Comparison of ENCODE assay signal across 9 mouse cellular contexts in the genomic region with DNA sequence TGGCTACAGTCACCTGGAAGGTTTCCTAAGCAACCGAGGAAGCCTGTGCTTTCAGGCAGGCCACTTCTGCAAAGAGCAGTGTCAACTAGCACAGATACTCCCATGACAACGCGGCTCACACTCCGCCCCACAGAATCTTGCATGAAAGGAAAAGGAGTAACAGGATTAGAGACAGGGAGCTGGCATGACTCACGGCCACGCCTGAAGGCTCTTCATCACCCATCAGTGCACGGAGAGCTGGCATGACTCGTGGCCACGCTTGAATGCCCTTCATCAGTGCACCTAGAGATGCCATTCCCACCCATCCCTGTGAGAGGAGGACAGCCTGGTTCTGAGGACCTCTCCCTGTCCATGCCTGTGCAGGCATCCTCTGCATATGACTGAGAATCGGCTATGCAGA. TPM values are rescaled to one million over a fixed set of nuclear protein-coding genes. Genes with fewer than 3 reads are reported as not detected.
DNase-seq lines count a peak whose midpoint lies in the region; TF ChIP-seq lines count a peak whose summit lies in the region.
"Had no signal": no experiment of that assay in that cellular context is flagged by ENCODE, and none has a peak within 500 bp of the region (broad histone marks: within the 10 kb centered on the region; RNA-seq: fewer than 3 reads in every experiment).

No protein-coding gene starts in this region.

- H3K79me2 ChIP-seq in C2C12 (ENCODE audit: control insufficient read depth, insufficient read depth) = no peaks in the 10 kb centered on the region

- intact Hi-C loops in left cerebral cortex, postnatal 25 days (cut with DNase I) = no loop called here
- intact Hi-C loops in gastrocnemius, postnatal 14 days (cut with DNase I; ENCODE audit: low total_unique reads) = no loop called here

- H3K4me3 ChIP-seq in C2C12 (ENCODE audit: insufficient read depth, poor library complexity, severe bottlenecking) = no peak overlapping the region
- H3K4me3 ChIP-seq: liver, embryonic 13.5 days had no signal

- no peaks in the 10 kb centered on the region for H3K36me3 ChIP-seq in C2C12 (ENCODE audit: control insufficient read depth, insufficient read depth)
- H3K36me3 ChIP-seq: liver, embryonic 13.5 days had no signal

- H3K27me3 ChIP-seq in C2C12 (ENCODE audit: control insufficient read depth, insufficient read depth, insufficient read length) = no peaks in the 10 kb centered on the region

- H3K79me3 ChIP-seq in C2C12 (ENCODE audit: low read depth) = no peaks in the 10 kb centered on the region

- TF ChIP-seq CTCF in C2C12 (IDR thresholded peaks at IDR 0.05; ENCODE audit: control insufficient read depth, insufficient read depth, insufficient read length) = no peak

- DNase-seq in cerebellum, postnatal 10 days = peak; percentile 82 to 83
- no peak for DNase-seq in cerebellum, adult 8-10 months
- DNase-seq in kidney, postnatal 4 days = peak; percentile 40 to 52
- DNase-seq in kidney, adult 8-10 months = no peak
- peak; percentile 35 to 64 for DNase-seq in left cerebral cortex, postnatal 25 days (ENCODE audit: low spot score in 2 of 2)
- no peak for DNase-seq in gastrocnemius, postnatal 14 days
- no peak for DNase-seq in urinary bladder, postnatal 36 days (ENCODE audit: low spot score in 2 of 2)
- DNase-seq: liver, embryonic 13.5 days had no signal

- no peak overlapping the region for H3ac ChIP-seq in C2C12 (ENCODE audit: control insufficient read depth, insufficient read length, low read depth)

TF ChIP-seq in C2C12, 6 proteins besides CTCF, POLR2A, EP300 and RAD21:
- TF ChIP-seq FOSL1 (IDR thresholded peaks at IDR 0.05; ENCODE audit: insufficient read depth, low read length, poor library complexity, severe bottlenecking) = no peak
- TF ChIP-seq CEBPB (IDR thresholded peaks at IDR 0.05; ENCODE audit: low read depth) = no peak
- no peak for TF ChIP-seq USF1 (IDR thresholded peaks at IDR 0.05; ENCODE audit: low read depth)
- TF ChIP-seq MYOG (IDR thresholded peaks at IDR 0.05; ENCODE audit: control insufficient read depth, extremely low read depth, insufficient read length) = no peak
- no peak for TF ChIP-seq MYOD1 (IDR thresholded peaks at IDR 0.05; ENCODE audit: control insufficient read depth, insufficient read length, low read depth)
- TF ChIP-seq MAX (IDR thresholded peaks at IDR 0.05) = peak; percentile 36

RNA-seq across cellular contexts. Expression of a gene that starts 20.8 kb away (rescaled TPM):
- polyA plus RNA-seq in C2C12 (2012; fragmentation: generic; extraction: Trizol) = 65.2 TPM
- total RNA-seq in left cerebral cortex, postnatal 25 days (2021) = 1 to 10 TPM; 2.3 to 2.9 TPM
- 1 to 10 TPM; 7.4 to 8.7 TPM for total RNA-seq in gastrocnemius, postnatal 14 days (2021)

RNA-seq across cellular contexts. Expression of a gene that starts 53.0 kb away (rescaled TPM):
- 13,097 TPM for polyA plus RNA-seq in C2C12 (2012; fragmentation: generic; extraction: Trizol)
- 1,000 to 10,000 TPM; 1,342 to 1,349 TPM for total RNA-seq in left cerebral cortex, postnatal 25 days (2021)
- total RNA-seq in gastrocnemius, postnatal 14 days (2021) = 1,000 to 10,000 TPM; 1,466 to 1,621 TPM

RNA-seq across cellular contexts. Expression of a gene that starts 59.3 kb away (rescaled TPM):
- 0.04 TPM for polyA plus RNA-seq in C2C12 (2012; fragmentation: generic; extraction: Trizol)
- 1 to 10 TPM; 3.9 to 5.0 TPM for total RNA-seq in left cerebral cortex, postnatal 25 days (2021)
- under 1 TPM in 1 of 2 experiments, not detected in 1; 0.12 TPM for total RNA-seq in gastrocnemius, postnatal 14 days (2021)

Comparison
In these comparisons a context has a peak if more than half of its experiments do, and no peak if none do; other contexts are left out.
1. DNase-seq: peak in cerebellum, postnatal 10 days (2 of 2), kidney, postnatal 4 days (2 of 2) and left cerebral cortex, postnatal 25 days (2 of 2); none in cerebellum, adult 8-10 months (single experiment), kidney, adult 8-10 months (0 of 2), gastrocnemius, postnatal 14 days (single experiment) and urinary bladder, postnatal 36 days (0 of 2).
2. RNA of a gene that starts 59.3 kb away (total RNA-seq): 3.9 to 5.0 TPM in left cerebral cortex, postnatal 25 days; 0.12 TPM in gastrocnemius, postnatal 14 days; every median in the first group is over 4 times any median in the second.